Mouse (Mus musculus) brain, embryonic 14.5 days (tissue): ENCODE results near the gene Fbxo42.

Experiments used
- CTCF ChIP-seq: fragments of 200-500 bp; IDR thresholded peaks from 2 replicates; pipeline ENCODE4 v1.5.1; 2012; ENCODE audit warnings: inconsistent platforms, mild to moderate bottlenecking, moderate library complexity, borderline replicate concordance; ENCODE audit not compliant: insufficient read depth, insufficient read length; ENCODE audit errors: extremely low read depth
- POLR2A ChIP-seq: fragments of 200-500 bp; IDR thresholded peaks from 2 replicates; pipeline ENCODE4 v1.6.1; 2012; ENCODE audit warnings: mild to moderate bottlenecking, inconsistent platforms, borderline replicate concordance; ENCODE audit not compliant: poor library complexity, insufficient read depth, insufficient read length, severe bottlenecking; ENCODE audit errors: extremely low read depth

- TF ChIP-seq CTCF = no peak
- no peak for TF ChIP-seq POLR2A
Observed at GRCm38 (mm10) chr4:141243636-141244035, 95.9 kb downstream of the Fbxo42 start.
